Comparison of ENCODE assay signal across 9 mouse cellular contexts in genomic region chr13:114459701-114460160, GRCm38 (mm10). TPM values are rescaled to one million over a fixed set of nuclear protein-coding genes. Genes with fewer than 3 reads are reported as not detected.
A peak's percentile ranks its signal among the peaks of the same experiment; 100 is the strongest.
DNase-seq lines count a peak whose midpoint lies in the region; ATAC-seq and TF ChIP-seq lines count a peak whose summit lies in the region.
"Had no signal": no experiment of that assay in that cellular context is flagged by ENCODE, and none has a peak within 500 bp of the region (broad histone marks: within the 10 kb centered on the region; RNA-seq: fewer than 3 reads in every experiment).

No protein-coding gene starts in this region.

- no peaks in the 10 kb centered on the region for H3K36me3 ChIP-seq in heart, adult 2 months (ENCODE audit: control insufficient read depth, insufficient read depth, low read length)
- H3K36me3 ChIP-seq in E14TG2a.4 (ENCODE audit: insufficient read depth, low read length) = no peaks in the 10 kb centered on the region
- H3K36me3 ChIP-seq in heart, embryonic 16.5 days (ENCODE audit: control insufficient read depth, insufficient read depth) = no peaks in the 10 kb centered on the region
- no peaks in the 10 kb centered on the region for H3K36me3 ChIP-seq in liver, embryonic 16.5 days (ENCODE audit: control insufficient read depth, insufficient read depth)

- peak overlapping the region; percentile 59 for H3K4me3 ChIP-seq in heart, adult 2 months
- peak overlapping the region; percentile 84 for H3K4me3 ChIP-seq in E14TG2a.4 (replicated peaks; ENCODE audit: low read length)
- peak overlapping the region; percentile 59 for H3K4me3 ChIP-seq in heart, embryonic 16.5 days (ENCODE audit: low read length)
- H3K4me3 ChIP-seq in liver, embryonic 16.5 days (ENCODE audit: low read depth, low read length) = peak overlapping the region; percentile 62

- TF ChIP-seq EP300 in heart, adult 2 months (IDR thresholded peaks at IDR 0.05; ENCODE audit: insufficient read depth, low read depth, low read length) = no peak

- TF ChIP-seq CTCF in heart, adult 2 months (IDR thresholded peaks at IDR 0.05) = no peak
- no peak for TF ChIP-seq CTCF in E14TG2a.4 (conservative IDR thresholded peaks at IDR 0.05; ENCODE audit: low read length)

- H3K27me3 ChIP-seq in heart, adult 2 months (ENCODE audit: control insufficient read depth, insufficient read depth, low read length) = no peaks in the 10 kb centered on the region; the same call in none of the 2 replicates
- peaks cover 71% of the 10 kb centered on the region for H3K27me3 ChIP-seq in E14TG2a.4 (ENCODE audit: insufficient read depth, low read length)
- peaks cover 31% of the 10 kb centered on the region for H3K27me3 ChIP-seq in heart, embryonic 16.5 days (ENCODE audit: control insufficient read depth, insufficient read depth, low read length)
- peaks cover 61% of the 10 kb centered on the region for H3K27me3 ChIP-seq in liver, embryonic 16.5 days (ENCODE audit: control insufficient read depth, insufficient read depth, low read depth, low read length)

- intact Hi-C loops in heart, adult 2 months (cut with DNase I) = loop anchor here (1.0 to 10.0 kb wide), 6 partner anchors 145 to 582 kb away; no protein-coding TSS in a partner anchor
- intact Hi-C loops in heart, postnatal 36 days (cut with DNase I) = loop anchor here (1.0 to 10.0 kb wide), 4 partner anchors 172 to 582 kb away; no protein-coding TSS in a partner anchor

- no peak for TF ChIP-seq POLR2A in heart, adult 2 months (IDR thresholded peaks at IDR 0.05; ENCODE audit: insufficient read depth, low read depth, low read length)

- no peaks in the 10 kb centered on the region for H3K79me2 ChIP-seq in heart, adult 2 months (replicated peaks; ENCODE audit: control insufficient read depth, insufficient read depth, low read length)

- under 1% methylated on average over 16 of the region's 16 CpGs for WGBS in heart, adult 2 months
- WGBS in heart, embryonic 16.5 days = under 1% methylated on average over 16 of the region's 16 CpGs
- 2% methylated on average over 15 of the region's 16 CpGs for WGBS in liver, embryonic 16.5 days (ENCODE audit: insufficient replicate concordance)

- no peaks in the 10 kb centered on the region for H3K4me1 ChIP-seq in heart, adult 2 months (ENCODE audit: control insufficient read depth, insufficient read depth, low read length)
- peaks cover 33% of the 10 kb centered on the region for H3K4me1 ChIP-seq in E14TG2a.4 (replicated peaks; ENCODE audit: low read depth, low read length)
- peaks cover 8% of the 10 kb centered on the region for H3K4me1 ChIP-seq in heart, embryonic 16.5 days (ENCODE audit: control insufficient read depth, insufficient read depth, low read length)
- H3K4me1 ChIP-seq in liver, embryonic 16.5 days (ENCODE audit: control insufficient read depth, low read depth, low read length) = peaks cover 2% of the 10 kb centered on the region

- DNase-seq in heart, adult 2 months = no peak
- no peak for DNase-seq in heart, postnatal 36 days
- no peak for DNase-seq in right cerebral cortex, postnatal 14 days
- no peak for DNase-seq in retina, postnatal 1 day

- H3K27ac ChIP-seq in heart, adult 2 months = no peak overlapping the region
- H3K27ac ChIP-seq in heart, embryonic 16.5 days (ENCODE audit: low read length) = no peak overlapping the region
- 0 out of 2 replicates have a peak overlapping the region, but pooled peaks have one; percentile 50 for H3K27ac ChIP-seq in liver, embryonic 16.5 days (ENCODE audit: low read length)

- ATAC-seq in heart, embryonic 16.5 days (replicated peaks; ENCODE audit: extremely low read depth, insufficient read depth, low FRiP score) = no peak
- no peak for ATAC-seq in liver, embryonic 16.5 days (ENCODE audit: low read depth)
- no peak for ATAC-seq in cerebellum, adult (ENCODE audit: insufficient number of reproducible peaks, low FRiP score, low TSS enrichment)
- ATAC-seq: CD4-positive, CD25-positive, alpha-beta regulatory T cell, adult 4 months had no signal

- H3K9ac ChIP-seq in heart, adult 2 months (ENCODE audit: low read depth, low read length) = 0 out of 2 replicates have a peak overlapping the region, but pooled peaks have one; percentile 20
- peak overlapping the region; percentile 45 for H3K9ac ChIP-seq in heart, embryonic 16.5 days (ENCODE audit: low read length)
- H3K9ac ChIP-seq in liver, embryonic 16.5 days (ENCODE audit: low read depth, low read length) = peak overlapping the region; percentile 39; the same call in 1 of the 2 replicates

- peak overlapping the region; percentile 98 for H3K4me2 ChIP-seq in heart, embryonic 16.5 days (ENCODE audit: low read depth, low read length)
- H3K4me2 ChIP-seq in liver, embryonic 16.5 days (ENCODE audit: low read depth, low read length) = peak overlapping the region; percentile 60

- peaks cover 5% of the 10 kb centered on the region for H3K9me3 ChIP-seq in E14TG2a.4 (ENCODE audit: low read length)
- H3K9me3 ChIP-seq in heart, embryonic 16.5 days (replicated peaks; ENCODE audit: control insufficient read depth, low read length) = no peaks in the 10 kb centered on the region
- no peaks in the 10 kb centered on the region for H3K9me3 ChIP-seq in liver, embryonic 16.5 days (replicated peaks; ENCODE audit: control insufficient read depth, low read length)

RNA-seq across cellular contexts. Expression of gene Fst, which starts 1.0 kb away (rescaled TPM):
- 1 to 10 TPM in 1 of 2 experiments, under 1 TPM in 1; 0.63 to 1.3 TPM for total RNA-seq in heart, adult 2 months (2021)
- 0.50 and 1.2 TPM in 2 replicates for polyA plus RNA-seq in heart, adult 2 months (2012; rRNA removed)
- under 1 TPM; 0.86 to 0.89 TPM for total RNA-seq in heart, postnatal 36 days (2021)
- polyA plus RNA-seq in heart, embryonic 16.5 days (2015; fragmentation: Nextera tagmentation; extraction: Ambion mirVana) = 2.4 and 3.6 TPM in 2 replicates
- polyA plus RNA-seq in liver, embryonic 16.5 days (2015; fragmentation: Nextera tagmentation; extraction: Ambion mirVana) = 3.6 and 4.3 TPM in 2 replicates
